Mouse (Mus musculus) T-cell, adult 66 days (primary cell): ENCODE measurements around the gene Cnnm3. TPM values are rescaled to one million over a fixed set of nuclear protein-coding genes. Genes with fewer than 3 reads are reported as not detected.

Experiments
- total RNA-seq, 2 experiments: library from RNA; stranded (reverse); gene quantifications; 3 replicates in 1 of 2; 4 replicates in 1 of 2; pipeline ENCODE4 v1.2.4; 2023

The Cnnm3 gene
- total RNA-seq: 10 to 100 TPM; 50.9 to 51.0 TPM

DNA sequence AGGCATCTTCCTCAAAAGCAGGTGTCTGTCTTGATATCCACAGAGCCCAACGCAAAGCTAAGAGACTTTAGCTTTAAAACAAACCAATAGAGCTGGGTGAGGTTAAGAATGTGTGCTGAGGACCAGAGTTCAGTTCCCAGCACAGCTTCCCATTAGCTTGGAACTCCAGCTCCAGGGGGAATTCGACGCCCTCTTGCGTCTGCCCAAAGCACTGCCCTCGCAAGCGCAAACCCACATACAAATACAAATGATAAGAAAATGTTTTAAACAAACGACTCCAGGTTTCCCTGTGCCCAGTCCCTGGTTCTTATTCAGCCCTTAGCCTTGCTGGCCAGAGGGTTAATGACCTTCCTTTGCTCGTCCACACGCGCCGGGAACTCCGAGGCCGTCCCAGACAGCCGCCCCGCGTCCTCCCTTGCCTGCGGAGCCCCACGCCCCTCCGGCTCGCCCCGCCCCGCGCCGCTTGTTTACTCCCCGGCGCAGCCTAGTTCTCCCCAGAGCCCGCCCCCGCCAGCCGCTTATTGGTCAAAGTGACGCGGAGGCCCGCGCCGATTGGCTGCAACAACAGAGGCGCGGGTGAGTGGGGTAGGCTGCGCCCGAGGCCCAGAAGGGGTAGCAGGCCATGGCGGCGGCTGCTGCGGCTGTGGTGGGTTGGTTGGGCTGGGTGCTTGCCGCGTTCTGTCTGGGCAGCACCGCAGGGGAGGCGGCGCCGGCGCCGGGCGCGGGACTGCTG, at the start of gene Cnnm3:
TSS of gene Cnnm3 (plus strand) at position 579 of the 733 bp plus-strand sequence.

DNA sequence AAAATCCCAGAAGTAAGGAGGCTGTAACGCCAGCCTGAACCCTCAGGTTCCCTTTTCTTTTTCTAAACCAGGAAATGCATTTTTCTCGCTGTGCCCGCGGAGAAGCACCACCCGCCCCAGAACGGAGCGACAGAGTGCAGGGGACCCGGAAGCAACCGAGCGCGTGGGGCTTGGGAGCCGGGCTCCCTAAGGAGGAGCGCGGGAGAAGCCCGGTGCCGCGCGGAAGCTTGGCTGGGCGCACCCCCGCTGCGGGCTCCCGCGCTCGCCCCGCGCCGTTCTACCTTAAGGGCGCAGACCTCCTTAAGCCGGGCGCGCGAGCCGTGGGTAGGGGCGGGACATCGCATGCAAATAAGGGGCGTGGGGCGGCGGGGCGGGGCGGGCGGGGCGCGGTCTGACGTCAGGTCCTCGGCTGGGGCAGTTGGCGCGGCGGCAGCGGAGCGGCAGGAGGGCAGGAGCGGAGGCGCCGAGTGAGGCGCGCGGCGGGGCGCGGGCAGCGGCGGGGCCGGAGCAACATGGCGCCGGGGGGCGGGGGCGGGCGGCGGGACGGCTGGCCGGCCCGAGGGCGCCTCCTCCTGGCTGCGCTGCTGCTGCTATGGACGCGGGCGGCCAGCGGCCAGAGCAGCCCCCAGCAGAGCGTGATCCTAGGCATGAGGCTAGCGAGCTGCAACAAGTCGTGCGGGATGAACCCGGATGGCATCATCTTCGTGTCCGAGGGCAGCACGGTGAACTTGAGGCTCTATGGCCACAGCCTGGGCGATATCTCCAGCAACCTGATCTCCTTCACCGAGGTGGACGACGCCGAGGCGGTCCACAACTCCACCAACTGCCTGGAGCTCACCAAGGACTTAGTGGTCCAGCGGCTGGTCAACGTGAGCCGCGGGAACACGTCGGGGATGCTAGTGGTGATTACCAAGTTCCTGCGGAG, 40.2 kb upstream of the Cnnm3 start, which contains the start of gene Cnnm4:
TSS of gene Cnnm4 (plus strand) at position 440 of the 925 bp plus-strand sequence.

DNA sequence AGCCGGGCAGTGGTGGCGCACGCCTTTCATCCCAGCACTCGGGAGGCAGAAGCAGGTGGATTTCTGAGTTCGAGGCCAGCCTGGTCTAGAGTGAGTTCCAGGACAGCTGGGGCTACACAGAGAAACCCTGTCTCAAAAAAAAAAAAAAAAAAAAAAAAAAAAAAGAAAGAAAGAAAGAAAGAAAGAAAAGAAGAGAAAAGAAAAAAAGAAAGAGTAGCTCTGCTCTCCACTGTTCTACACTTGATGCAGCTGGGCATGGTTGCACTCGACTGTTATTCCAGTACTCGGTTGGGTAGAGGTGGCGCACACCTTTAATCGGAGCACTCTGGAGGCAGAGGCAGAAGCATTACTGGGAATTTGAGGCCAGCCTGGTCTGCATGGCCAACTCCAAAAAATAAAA, 25.1 kb downstream of the Cnnm3 start, which contains the start of gene Ankrd23:
TSS of gene Ankrd23 (minus strand) at position 101 of the 400 bp plus-strand sequence.

DNA sequence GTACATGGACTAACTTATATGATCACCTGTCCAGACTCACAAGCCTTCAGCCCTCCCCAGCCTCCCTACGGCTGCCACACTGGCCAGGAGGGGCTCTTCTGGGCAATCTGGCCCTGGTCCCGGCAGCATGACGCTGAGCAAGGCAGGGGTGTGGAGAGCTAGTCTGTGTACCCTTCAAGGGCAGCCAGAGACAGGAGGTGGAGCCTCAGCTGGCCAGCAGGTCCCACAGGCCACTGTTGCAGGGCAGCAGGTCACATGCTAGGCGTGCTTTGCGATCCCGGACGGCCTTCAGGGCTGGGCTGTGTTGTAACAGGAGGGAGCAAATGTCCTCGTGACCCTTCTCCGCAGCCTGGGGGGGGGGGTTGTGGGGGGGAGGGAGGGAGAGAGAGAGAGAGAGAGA, 27.5 kb downstream of the Cnnm3 start, which contains the start of gene Gm42417:
TSS of gene Gm42417 (minus strand) at position 244 of the 400 bp plus-strand sequence.

DNA sequence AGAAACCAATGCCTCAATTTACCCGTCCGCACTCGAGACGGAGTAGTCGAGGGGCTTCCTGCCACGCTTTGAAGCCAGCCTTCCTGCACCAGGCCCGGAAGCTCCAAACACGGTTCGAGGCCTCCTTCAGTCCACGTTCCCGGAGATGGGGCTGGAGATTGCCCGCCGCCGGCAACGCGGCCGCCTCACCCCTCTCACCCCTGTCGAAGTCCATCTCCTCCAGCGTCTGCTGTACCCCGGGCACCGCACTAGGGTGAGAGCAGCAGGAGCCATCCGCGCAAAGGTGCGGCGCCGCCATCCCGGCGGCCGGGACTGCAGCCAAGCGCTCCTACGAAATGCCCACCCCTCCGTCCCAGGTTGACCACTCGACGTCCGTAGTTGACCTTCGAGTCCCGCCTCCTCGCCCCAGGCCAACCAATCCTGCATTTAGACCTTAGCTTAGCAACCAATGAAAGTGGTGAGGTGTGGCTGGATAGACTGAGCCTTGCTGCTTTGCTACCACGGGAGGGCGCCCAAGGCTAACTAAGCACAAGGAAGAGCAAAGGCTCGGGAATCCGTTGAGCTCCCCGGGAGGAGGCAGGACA, 35.3 kb downstream of the Cnnm3 start, which contains the start of gene Ankrd39:
TSS of gene Ankrd39 (minus strand) at position 558 of the 584 bp plus-strand sequence.

DNA sequence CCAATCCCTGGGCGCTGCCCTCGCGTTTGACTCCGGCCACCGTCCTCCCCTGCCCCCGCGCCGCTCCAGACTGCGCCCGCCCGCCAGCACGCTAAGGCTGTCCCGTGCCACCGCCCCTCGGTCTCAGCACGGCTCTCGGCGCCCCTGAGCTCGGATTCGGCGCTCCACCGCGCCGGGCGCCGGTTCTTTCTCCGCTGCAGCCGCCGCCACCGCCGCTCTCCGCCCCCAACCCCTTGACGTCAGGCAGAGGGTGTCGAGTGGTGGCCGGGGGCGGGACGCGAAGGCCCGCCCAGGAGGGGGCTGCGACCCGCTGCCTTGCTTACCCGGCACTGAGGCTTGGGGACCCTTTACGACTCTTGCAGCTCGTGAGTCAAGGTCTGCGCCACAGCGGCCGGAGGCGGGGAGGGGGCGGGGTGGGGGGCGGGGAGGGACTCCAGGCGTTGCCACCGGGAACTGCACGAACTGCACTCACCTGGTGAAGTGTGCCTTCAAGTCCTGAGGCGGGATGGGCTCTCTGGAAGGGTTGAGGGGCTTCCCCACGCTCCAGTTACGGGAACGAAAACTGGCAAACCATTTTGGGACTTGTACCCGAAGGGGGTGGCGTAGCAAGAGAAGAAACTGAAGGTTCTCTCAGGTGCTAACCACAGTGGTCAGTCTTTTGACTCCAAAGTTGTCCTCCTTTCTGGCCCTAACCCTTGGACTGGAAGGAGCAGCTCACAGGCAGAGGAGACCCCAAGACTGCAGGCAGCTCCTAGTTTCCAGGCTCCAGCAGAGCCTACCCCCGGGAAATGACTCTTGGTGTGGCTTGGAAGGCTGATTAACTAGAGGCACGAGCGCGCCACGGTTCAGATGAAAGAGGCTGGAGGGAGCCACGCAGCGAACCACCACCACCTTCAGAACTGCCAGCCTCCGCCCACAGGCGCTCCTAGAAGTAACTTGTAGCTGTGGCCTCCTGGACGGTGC, 46.6 kb downstream of the Cnnm3 start, which contains the start of gene Sema4c:
TSS of gene Sema4c (minus strand) at position 319 of the 963 bp plus-strand sequence.

Other genes starting within 250 kb of the Cnnm3 start
- 10 to 100 TPM; 49.8 to 58.9 TPM for gene Neurl3, start 237.2 kb upstream of the Cnnm3 start, total RNA-seq
- gene Arid5a, start 204.1 kb upstream of the Cnnm3 start, total RNA-seq: 100 to 1,000 TPM; 272 to 274 TPM
- 100 to 1,000 TPM; 103 to 109 TPM for gene Kansl3, start 142.7 kb upstream of the Cnnm3 start, total RNA-seq
- not detected for gene Fer1l5, start 139.6 kb upstream of the Cnnm3 start, total RNA-seq
- gene Lman2l, start 66.6 kb upstream of the Cnnm3 start, total RNA-seq: 10 to 100 TPM; 30.2 to 35.3 TPM
- gene Cnnm4, start 40.2 kb upstream of the Cnnm3 start, total RNA-seq: 10 to 100 TPM; 13.8 to 20.3 TPM
- 10 to 100 TPM; 33.3 to 33.7 TPM for gene Ankrd23, start 25.0 kb downstream of the Cnnm3 start, total RNA-seq
- gene Gm42417, start 27.6 kb downstream of the Cnnm3 start, total RNA-seq: not detected
- gene Ankrd39, start 35.6 kb downstream of the Cnnm3 start, total RNA-seq: 10 to 100 TPM; 25.6 to 29.5 TPM
- 1 to 10 TPM in 1 of 2 experiments, under 1 TPM in 1; 0.99 to 1.1 TPM for gene Sema4c, start 46.5 kb downstream of the Cnnm3 start, total RNA-seq
- gene Fam178b, start 171.3 kb downstream of the Cnnm3 start, total RNA-seq: not detected
- gene Cox5b, start 179.6 kb downstream of the Cnnm3 start, total RNA-seq: 100 to 1,000 TPM; 206 to 247 TPM
- gene 4933424G06Rik, start 198.3 kb downstream of the Cnnm3 start, total RNA-seq: under 1 TPM in 1 of 2 experiments, not detected in 1; 0.99 TPM
- gene Actr1b, start 202.6 kb downstream of the Cnnm3 start, total RNA-seq: 100 to 1,000 TPM; 160 TPM
- 100 to 1,000 TPM; 232 to 237 TPM for gene Zap70, start 249.9 kb downstream of the Cnnm3 start, total RNA-seq